Mouse (Mus musculus): ENCODE results near the gene Prrt3.

The Prrt3 gene

GRCm38 (mm10) chr6:113492101-113492864 is 9.4 kb downstream of the Prrt3 start:
- DNase-seq (ENCODE audit: low spot score in 2 of 2): no peak

DNA sequence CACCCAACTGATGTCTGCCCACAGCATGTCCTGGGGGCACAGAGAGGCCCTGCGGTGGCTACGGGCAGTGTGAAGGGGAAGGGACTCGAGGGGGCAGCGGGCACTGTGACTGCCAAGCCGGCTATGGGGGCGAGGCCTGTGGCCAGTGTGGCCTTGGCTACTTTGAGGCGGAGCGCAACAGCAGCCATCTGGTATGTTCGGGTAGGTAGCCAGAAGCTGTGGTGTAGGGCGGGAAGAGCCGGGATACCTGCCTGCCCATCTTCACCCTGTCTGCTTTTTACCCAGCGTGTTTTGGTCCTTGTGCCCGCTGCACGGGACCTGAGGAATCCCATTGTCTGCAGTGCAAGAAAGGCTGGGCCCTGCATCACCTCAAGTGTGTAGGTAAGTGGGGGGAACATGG is 12.3 kb downstream of the Prrt3 start:
- DNase-seq (ENCODE audit: low spot score in 2 of 2): no peak

- DNase-seq (ENCODE audit: low spot score in 2 of 2): no peak
These were observed 14.6 kb downstream of the Prrt3 start for GRCm38 (mm10) chr6:113487125-113487576.

DNA sequence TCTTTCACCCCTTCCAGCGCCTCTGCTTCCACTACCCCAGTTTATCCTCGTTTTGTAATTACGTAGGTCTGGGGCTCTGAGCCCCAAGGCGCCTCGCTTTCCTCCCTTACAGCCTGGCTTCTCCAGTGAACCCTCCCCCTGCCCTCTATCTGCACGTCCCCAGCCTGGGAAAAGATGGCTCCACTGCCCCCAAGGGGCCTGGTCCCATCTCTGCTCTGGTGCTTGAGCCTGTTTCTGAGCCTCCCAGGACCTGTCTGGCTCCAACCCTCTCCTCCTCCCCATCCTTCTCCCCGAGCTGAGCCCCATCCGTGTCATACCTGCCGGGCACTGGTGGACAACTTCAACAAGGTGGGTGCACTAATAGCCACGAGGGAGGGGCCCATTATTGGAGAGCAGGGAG is 18.0 kb downstream of the Prrt3 start:
- peak; percentile 20 to 33 for DNase-seq (ENCODE audit: low spot score in 2 of 2)

GRCm38 (mm10) chr6:113483100-113483615 is 18.6 kb downstream of the Prrt3 start, which contains the start of gene Creld1:
TSS of gene Creld1 (plus strand) at chr6:113483297.
- peak; percentile 81 to 95 for DNase-seq (ENCODE audit: low spot score in 2 of 2)

DNA sequence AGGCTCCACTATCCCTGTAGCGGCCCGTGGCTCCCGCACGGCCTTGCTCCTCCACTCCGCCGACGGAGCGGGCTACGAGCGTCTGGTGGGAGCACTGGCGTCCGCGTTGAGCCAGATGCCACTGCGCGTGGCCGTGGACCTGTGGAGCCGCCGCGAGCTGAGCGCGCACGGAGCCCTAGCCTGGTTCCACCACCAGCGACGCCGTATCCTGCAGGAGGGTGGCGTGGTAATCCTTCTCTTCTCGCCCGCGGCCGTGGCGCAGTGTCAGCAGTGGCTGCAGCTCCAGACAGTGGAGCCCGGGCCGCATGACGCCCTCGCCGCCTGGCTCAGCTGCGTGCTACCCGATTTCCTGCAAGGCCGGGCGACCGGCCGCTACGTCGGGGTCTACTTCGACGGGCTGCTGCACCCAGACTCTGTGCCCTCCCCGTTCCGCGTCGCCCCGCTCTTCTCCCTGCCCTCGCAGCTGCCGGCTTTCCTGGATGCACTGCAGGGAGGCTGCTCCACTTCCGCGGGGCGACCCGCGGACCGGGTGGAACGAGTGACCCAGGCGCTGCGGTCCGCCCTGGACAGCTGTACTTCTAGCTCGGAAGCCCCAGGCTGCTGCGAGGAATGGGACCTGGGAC is 19.1 kb downstream of the Prrt3 start:
- DNase-seq (ENCODE audit: low spot score in 2 of 2): peak; percentile 17 to 57

- DNase-seq (ENCODE audit: low spot score in 2 of 2): no peak
These were observed 21.0 kb downstream of the Prrt3 start for GRCm38 (mm10) chr6:113480555-113481373.

DNA sequence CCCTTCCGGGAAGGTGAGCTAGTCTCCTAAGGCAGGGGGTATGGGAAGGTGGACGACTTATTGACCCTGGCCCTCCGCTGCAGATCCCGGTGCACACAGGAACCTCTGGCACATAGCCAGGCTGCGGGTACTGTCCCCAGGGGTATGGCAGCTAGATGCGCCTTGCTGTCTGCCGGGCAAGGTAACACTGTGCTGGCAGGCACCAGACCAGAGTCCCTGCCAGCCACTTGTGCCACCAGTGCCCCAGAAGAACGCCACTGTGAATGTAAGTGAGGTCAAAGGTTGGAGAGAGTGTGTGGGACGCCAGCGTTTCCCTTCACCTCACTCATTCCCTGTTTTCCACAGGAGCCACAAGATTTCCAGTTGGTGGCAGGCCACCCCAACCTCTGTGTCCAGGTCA is 22.8 kb downstream of the Prrt3 start:
- no peak for DNase-seq (ENCODE audit: low spot score in 2 of 2)

- no peak for DNase-seq (ENCODE audit: low spot score in 2 of 2)
These were observed 24.4 kb downstream of the Prrt3 start for GRCm38 (mm10) chr6:113477353-113477752.

DNA sequence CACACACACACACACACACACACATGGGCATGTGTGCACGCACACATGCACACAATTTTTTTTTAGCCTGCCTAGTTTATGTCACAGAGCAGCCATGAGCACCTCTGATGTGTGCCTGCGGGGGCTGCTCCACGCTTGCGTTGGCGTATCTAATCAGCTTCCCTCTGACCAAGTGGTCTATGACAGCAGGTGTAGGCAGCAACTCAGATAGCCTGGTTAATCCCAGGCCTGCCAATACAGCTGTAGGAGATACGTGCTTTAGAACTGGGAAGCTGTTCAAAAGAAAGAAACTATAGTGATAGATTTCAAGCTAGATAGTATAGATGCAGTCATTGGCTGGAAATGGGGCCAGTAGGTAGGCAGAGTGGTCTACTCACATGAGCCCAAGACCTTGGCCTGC is 28.0 kb downstream of the Prrt3 start:
- DNase-seq (ENCODE audit: low spot score in 2 of 2): no peak

- DNase-seq (ENCODE audit: low spot score in 2 of 2): no peak
These were observed 28.5 kb downstream of the Prrt3 start for GRCm38 (mm10) chr6:113473246-113473645.

- no peak for DNase-seq (ENCODE audit: low spot score in 2 of 2)
These were observed 29.7 kb downstream of the Prrt3 start for GRCm38 (mm10) chr6:113472061-113472460.

- DNase-seq (ENCODE audit: low spot score in 2 of 2): no peak
These were observed 30.3 kb downstream of the Prrt3 start, which contains the start of gene Il17rc for GRCm38 (mm10) chr6:113471297-113471936. TSS of gene Il17rc (plus strand) at chr6:113471427.

- peak; percentile 58 to 80 for DNase-seq (ENCODE audit: low spot score in 2 of 2)
These were observed 32.3 kb downstream of the Prrt3 start for GRCm38 (mm10) chr6:113469432-113469831.

DNA sequence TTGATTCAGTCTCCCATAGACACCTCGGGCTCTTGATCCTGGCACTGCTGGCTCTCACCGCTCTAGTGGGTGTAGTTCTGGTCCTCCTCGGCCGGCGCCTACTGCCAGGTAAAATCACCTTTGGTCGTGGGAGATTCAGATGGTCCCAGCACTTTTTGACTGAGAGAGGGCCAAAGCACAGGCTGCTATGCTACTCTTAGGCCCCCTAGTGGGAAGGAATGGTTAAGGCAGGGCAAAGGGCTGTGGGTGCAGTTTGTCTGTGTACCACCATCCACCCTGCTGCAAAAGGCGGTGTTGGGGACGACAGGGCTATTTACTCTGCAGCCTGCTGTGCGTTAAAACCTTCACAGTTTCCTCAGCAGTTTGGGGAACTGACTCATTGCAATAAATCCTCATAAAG is 32.7 kb downstream of the Prrt3 start:
- DNase-seq (ENCODE audit: low spot score in 2 of 2): peak; percentile 52 to 79

DNA sequence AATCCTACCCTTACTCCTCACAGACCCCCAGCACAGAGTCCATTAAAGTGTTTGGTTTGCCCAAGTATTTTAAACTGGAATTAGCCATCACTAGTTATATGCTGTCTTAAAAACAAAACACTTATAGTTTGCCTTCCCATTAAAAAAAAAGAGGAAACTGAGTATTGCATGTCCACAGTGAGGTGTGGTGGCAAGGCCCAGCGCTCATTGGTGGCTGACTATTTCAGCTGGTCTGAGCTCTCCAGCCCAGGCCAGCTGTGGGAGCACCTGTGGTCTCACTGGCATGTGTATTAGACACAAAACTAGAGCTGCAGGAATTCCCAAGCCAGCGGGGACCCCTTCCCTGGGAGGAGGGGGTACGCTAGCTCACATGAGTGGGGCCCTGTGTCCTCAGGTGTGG is 33.2 kb downstream of the Prrt3 start:
- DNase-seq (ENCODE audit: low spot score in 2 of 2): no peak

- no peak for DNase-seq (ENCODE audit: low spot score in 2 of 2)
These were observed 36.1 kb downstream of the Prrt3 start for GRCm38 (mm10) chr6:113465602-113466001.

GRCm38 (mm10) chr6:113464040-113464439 is 37.7 kb downstream of the Prrt3 start:
- no peak for DNase-seq (ENCODE audit: low spot score in 2 of 2)

DNA sequence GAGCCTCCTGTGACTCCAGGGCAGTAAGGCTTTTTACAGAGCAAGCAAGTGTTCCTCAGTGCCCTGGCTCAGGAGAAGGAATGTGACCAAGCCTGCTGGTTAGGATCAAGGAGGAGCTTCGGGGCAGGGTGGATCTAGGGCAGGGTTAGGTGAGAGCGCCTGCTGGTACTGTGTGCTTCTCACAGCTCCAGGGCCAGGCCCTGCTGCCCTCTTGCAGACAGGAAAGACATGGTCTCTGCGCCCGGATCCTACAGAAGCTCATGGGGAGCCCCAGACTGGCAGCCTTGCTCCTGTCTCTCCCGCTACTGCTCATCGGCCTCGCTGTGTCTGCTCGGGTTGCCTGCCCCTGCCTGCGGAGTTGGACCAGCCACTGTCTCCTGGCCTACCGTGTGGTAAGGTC is 43.1 kb downstream of the Prrt3 start:
- no peak for DNase-seq (ENCODE audit: low spot score in 2 of 2)

GRCm38 (mm10) chr6:113457952-113458534 is 43.7 kb downstream of the Prrt3 start, which contains the start of gene Il17re:
TSS of gene Il17re (plus strand) at chr6:113458484.
- DNase-seq (ENCODE audit: low spot score in 2 of 2): no peak

- no peak for DNase-seq (ENCODE audit: low spot score in 2 of 2)
These were observed 46.7 kb downstream of the Prrt3 start for GRCm38 (mm10) chr6:113455007-113455406.

All from spleen, postnatal 10 days (tissue).